Mouse (Mus musculus) cortical plate, adult 2 months (tissue): ENCODE data around the gene Eef1akmt3.

Source experiments
- CTCF ChIP-seq: fragments of 200-500 bp; IDR thresholded peaks from 2 replicates; pipeline ENCODE4 v1.5.1; 2011; ENCODE audit warnings: mild to moderate bottlenecking, control low read depth, low read length; ENCODE audit not compliant: insufficient read depth; ENCODE audit errors: extremely low read depth
- POLR2A ChIP-seq: fragments of 200-500 bp; IDR thresholded peaks from 2 replicates; pipeline ENCODE4 v1.6.1; 2011; ENCODE audit warnings: mild to moderate bottlenecking, low read length, control low read depth; ENCODE audit not compliant: insufficient read depth; ENCODE audit errors: extremely low read depth

DNA sequence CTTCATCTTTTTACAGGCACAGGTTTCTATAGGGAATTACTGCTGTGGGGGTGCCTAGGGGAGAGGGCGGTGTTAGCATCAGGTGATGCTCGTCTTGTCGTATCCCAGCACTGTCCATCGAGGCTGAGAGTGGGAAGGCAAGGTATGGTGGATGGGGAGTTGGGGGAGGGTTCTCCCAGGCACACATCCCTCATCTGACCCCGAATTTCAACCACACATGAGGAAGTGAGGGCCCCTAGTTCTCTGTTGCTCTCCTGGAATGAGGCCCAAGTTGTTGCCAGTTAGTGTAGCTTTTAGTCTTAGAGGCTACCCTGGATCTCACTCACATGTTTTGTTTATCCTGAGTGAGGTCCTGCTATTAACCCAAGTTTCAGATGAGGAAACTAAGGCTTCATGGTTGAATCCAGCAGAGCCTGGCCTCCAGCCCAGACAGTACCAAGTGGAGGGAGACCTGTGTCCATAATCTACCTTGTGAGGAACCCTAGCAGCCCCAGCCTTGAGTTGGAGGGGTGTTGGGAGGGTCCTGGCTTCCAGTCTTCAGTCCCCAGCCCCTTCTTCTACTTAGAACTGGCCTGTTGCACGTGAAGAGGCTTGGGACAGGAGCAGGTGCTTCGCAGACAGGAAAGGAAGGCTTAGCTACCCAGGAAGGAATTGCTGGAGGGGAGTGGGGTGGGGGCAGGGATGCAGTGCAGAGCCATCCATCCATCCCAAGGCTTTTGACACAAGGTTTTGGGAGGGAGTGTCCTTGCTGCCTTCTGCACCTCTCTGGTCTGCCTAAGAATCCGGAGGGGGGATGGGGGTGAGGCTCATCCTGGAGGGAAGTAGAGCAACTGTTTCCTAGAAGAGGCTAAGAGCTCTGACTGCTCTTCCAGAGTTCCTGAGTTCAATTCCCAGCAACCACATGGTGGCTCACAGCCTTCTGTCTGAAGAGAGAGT, 53.9 kb downstream of the Eef1akmt3 start:
- no peak for TF ChIP-seq POLR2A
- TF ChIP-seq CTCF: no peak
